Mouse (Mus musculus) R1 (cell line): ENCODE results near the gene Tmem143.
A peak's percentile ranks its signal among the peaks of the same experiment; 100 is the strongest.
"Not testable (repeated sequence)": the region's sequence is repeated elsewhere in the genome, so short reads cannot be mapped to it uniquely, and the experiment has no call there.

Source experiments
- DNase-seq: peaks from one replicate; pipeline ENCODE4 v3.0.0-alpha.2; 2018; ENCODE audit warnings: low read depth, low spot score

Tmem143 gene

GRCm38 (mm10) chr7:45896517-45897257 lies at the start of gene Tmem143, which contains the start of gene Syngr4:
Tmem143 (plus strand) TSS chr7:45896941.
Syngr4 (minus strand) TSS chr7:45896714.
- peak; percentile 100 for DNase-seq

DNA sequence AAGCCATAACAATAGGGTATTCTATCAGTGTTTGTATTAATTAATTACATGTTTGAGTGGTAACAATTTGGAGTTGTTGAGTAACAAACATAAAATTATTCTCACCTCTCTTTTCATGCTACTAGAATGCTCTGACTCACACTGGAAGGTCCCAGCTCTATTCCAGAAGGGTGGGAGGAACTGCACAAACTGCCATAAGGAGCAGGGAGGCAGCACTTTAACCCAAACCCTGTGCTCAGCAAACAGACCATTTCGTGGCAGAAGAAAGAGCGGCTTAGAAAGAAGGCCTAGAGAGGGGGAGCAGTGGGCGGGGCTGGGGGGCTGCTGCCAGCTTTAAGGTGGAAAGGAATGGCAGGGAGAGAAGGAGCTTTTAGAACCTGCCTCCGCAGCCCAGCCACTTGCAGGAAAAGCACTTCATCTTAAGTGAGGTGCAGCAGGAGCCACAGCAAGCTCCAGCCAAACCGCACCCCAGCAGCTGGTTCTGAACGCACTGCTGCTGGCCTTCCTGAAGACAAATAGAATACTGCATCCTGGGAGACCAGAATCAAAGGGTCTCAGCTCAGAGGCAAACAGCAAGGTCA lies 48.2 kb upstream of the Tmem143 start:
- DNase-seq = no peak

- DNase-seq = no peak
These were observed 46.1 kb upstream of the Tmem143 start for GRCm38 (mm10) chr7:45850661-45851060.

DNA sequence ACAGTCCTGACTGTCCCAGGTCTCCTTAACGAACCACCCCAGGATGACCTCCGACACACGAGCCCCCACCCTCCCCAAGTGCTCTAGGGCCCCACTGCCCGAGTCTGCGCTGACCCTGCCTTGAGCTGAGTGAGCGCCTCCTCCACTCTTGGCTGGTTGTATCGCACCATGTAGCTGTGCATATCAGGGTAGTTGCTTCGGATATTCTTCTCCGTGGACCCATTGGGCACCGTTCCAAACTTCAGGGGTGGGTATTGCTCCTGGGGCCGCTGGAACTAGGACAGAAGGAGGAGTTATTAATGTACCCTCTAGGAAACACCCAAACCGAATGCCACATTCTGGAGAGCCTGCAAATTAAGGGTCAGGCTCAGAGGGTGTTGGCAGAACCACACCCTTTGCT lies 43.7 kb upstream of the Tmem143 start:
- no peak for DNase-seq

DNA sequence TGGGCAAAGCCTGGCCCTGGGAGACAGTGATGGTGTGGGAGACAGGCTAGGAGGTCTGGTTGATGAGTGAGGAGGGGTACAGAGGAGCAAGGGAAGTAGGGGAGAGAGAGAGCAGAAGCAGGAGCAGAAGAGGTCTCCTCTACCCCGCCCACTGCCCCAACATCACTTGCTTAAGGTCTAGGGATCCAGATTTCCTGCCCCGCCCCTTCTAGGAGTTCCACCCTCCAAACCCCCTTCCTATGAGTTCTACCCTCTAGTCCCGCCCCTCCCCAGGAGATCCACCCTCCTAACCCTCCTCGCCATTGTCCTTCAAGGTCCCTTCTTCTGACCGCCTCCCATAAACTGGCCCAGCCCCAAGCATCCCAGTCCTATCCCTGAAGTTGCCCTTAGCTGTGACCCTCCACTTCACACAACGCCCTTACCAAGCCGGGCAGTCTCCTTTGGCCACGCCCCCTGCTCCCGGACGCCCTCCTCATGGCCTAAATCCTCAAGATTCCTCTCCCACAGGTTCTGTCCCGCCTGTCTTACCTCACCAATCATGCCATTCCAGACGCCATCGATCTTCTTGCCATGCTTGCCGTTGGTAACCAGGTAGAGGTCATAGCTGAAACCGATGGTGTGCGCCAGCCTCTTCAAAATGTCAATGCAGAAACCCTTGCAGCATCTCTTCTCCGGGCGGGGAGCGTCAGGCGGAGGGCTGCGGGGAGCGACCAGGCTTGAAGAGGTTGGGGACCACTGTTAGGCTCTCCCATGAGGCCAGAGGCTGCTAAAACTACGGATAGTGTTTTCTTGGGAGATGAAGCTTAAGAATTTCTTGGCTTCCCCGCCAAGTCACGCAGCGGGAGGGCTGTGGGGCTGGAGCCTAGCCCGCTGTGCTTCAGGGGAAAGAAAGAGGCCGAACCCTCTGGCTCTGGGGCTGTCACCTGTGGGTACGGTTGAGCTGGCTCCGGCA lies 39.5 kb upstream of the Tmem143 start:
- peak; percentile 89 for DNase-seq

GRCm38 (mm10) chr7:45859008-45859407 lies 37.7 kb upstream of the Tmem143 start:
- no peak for DNase-seq

GRCm38 (mm10) chr7:45862804-45863203 lies 33.9 kb upstream of the Tmem143 start:
- DNase-seq = no peak

DNA sequence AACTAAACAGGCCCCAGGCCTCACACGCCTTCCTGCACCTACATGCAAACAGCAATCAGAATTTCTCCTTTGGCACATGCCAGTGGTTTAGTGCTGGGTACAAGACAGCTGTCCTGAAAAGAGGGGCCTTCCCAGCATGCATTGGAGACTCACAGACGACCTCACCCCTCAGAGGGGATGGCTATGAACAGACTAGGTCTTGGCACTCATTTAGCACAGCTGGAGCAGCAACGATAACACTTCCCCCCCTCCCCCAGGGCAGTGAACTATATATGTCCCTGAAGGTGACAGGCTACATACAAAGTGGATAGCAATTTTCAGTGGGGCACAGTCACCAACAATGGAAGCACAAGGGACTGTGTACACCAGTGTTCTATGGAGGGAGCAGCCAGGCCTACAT lies 32.3 kb upstream of the Tmem143 start:
- no peak for DNase-seq

DNA sequence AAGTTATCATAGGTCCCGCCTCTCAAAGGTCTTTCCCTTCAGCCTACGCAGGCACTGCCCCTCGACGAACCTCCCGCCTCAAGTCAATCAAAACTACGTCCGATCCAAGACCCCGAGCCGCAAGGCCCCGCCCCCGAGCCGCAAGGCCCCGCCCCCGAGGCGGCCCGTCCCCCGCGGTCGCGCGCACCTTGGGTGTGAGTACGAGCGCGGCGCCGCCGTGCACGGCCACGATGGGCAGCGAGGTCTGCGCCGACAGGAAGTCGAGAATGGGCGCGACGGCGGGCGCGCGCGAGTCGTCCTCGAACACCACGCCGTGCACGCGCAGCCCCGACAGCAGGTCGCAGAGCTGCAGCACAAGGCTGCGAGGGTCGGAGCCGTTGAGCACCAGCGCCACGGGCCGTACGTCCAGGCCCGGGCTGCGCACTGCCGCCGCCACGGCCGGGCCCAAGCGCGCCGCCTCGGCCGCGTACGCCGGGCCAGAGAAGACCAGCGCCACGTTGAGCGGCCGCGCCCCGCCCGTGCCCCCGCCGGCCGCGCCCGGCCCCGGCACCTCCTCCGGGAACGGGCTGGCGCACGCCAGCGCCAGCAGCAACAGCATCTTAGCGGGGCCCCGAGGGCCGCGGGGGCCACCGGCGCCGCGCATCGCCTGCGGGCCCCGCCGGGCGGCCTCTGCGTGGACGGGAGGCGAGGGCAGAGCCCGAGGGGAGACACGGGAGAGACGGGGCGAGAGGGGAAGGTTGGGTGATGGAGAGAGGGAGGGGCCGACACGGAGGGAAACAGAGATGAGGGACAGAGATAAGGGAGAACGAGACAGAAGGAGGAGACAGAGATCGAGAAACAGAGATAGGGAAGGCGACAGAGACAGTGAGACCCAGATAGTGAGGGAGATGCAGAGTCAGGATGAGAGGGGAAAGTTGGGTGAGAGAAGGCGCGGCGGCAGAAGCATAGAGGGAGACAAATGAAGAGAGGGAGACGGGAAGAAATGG lies 30.5 kb upstream of the Tmem143 start:
- DNase-seq = peak; percentile 96

GRCm38 (mm10) chr7:45867871-45868270 lies 28.9 kb upstream of the Tmem143 start:
- DNase-seq = no peak

GRCm38 (mm10) chr7:45869107-45869670 lies 27.6 kb upstream of the Tmem143 start:
- DNase-seq = no peak

GRCm38 (mm10) chr7:45869787-45870186 lies 27.0 kb upstream of the Tmem143 start:
- no peak for DNase-seq

DNA sequence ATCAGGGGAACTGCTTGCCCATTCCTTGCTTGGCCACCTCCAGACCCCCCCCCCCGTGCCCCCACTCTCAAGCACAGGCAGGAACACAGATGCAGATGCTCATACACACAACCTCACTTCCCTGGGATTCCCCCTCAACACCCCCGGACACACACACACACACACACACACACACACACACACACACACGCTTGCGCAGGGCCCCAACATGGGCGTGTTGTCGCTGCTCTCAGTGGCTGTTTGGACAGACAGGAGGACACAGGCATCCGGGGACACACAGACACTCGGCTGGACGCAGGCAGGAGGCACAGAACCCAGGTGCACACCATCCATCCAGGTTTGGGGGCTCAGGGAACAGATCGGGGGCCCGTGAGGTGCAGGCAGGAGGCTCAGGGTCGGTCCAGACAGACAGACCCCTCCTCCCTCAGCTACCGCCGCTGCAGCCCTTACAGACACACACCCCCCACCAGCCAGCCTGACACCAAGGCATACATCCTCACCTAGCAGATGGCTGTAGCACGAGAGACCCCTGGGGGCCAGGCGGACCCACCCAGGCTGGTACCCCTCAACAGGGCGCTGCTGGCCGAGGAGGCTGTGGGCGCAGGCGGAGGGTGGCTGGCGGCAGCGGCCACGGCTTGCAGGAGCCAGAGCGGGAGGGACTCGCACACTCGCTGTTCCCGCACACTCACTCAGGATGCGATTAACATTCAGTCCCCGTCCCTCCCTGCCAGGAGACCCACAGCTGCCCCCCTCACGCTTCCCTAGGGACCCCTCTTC lies 26.3 kb upstream of the Tmem143 start:
- DNase-seq = no peak

DNA sequence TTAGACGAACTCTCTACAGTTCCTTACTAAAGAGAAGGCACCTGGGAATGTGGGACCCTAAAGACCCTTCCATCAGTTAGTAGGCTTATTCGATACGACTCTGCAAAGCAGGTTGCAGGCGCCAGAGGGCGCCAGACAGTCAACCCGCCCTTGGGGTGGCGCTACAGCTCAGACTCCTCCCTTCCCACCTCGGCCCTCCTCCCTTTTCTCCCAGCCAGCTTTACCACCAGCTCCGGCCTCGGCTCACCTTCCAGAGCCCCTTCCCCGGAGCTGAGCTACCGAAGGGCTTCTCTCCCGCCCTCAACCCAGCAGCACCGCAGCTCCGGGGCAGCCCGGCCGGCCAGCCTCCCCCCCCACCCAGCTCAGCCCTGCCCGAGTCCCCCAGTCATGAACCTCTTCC lies 24.1 kb upstream of the Tmem143 start, which contains the start of gene Kdelr1:
Gene Kdelr1 (plus strand): TSS at position 149 of the 400 bp plus-strand sequence.
- DNase-seq = peak; percentile 90

GRCm38 (mm10) chr7:45873061-45873947 lies 23.4 kb upstream of the Tmem143 start:
- DNase-seq = peak; percentile 56

- DNase-seq = no peak
These were observed 19.8 kb upstream of the Tmem143 start for GRCm38 (mm10) chr7:45876895-45877294.

DNA sequence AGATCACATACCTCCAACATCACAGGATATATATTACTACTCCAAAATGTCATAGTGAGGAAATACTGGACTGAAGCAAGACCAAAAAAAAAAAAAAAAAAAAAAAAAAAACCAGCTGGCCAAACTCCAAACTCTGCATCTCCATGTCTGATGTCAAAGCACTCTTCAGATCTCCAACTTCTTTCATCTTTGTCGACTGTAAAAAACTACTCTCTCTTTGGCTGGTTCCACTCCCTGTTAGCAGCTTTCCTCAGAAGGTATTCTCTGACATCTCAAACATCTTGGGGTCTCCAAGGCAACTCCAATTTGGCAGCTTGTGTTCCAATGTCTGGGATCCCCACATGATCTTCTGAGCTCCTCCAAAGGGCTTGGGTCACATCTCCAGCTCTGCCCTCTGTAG lies 18.5 kb upstream of the Tmem143 start, which contains the start of gene Grin2d:
Gene Grin2d (minus strand): TSS at position 101 of the 400 bp plus-strand sequence.
- DNase-seq = not testable (repeated sequence)

DNA sequence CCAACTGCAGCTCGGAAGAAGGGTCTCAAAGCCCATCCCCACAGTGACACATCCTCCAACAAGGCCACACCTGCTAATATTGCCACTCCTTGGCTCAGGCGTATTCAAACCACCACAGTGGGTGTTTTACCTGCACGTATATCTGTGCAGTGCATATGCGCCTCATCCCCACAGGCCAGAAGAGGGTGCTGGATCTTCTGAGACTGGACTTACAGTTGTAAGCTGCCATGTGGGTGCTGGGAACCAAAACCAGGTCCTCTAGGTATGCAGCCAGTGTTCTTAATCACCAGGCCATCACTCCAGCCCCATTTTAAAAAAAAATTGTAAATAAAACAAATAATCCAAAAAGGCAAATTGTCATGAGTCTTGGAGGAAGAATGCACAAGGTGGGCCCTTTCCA lies 16.2 kb upstream of the Tmem143 start:
- DNase-seq = peak; percentile 83

DNA sequence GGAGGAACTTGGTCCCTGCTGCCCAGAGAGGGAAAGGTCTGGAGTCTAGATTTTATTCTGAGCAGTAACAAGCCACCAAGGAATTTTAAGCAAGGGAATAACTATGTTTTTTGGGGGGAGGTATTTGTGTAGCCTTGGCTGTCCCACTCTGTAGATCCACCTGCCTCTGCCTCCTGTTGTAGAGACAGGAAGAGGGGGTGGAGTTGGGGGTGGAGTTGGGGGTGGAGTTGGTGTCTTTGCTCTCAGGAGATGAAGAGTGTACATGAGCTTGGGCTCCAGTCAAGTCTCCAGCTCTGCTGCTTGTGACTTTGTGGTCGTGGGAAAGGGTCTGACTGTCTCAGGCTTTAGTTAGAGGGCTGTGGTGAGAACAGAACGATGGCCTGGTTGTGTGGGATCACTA lies 15.7 kb upstream of the Tmem143 start:
- DNase-seq = peak; percentile 79
